Mouse (Mus musculus) kidney, postnatal 4 days (tissue): ENCODE data around the gene Arhgap20.

ENCODE experiments used
- DNase-seq, 2 experiments: peaks; one replicate each; pipeline ENCODE4 v3.0.0; 2021; ENCODE audit warnings: mixed read lengths in 2 of 2

Arhgap20 gene

DNA sequence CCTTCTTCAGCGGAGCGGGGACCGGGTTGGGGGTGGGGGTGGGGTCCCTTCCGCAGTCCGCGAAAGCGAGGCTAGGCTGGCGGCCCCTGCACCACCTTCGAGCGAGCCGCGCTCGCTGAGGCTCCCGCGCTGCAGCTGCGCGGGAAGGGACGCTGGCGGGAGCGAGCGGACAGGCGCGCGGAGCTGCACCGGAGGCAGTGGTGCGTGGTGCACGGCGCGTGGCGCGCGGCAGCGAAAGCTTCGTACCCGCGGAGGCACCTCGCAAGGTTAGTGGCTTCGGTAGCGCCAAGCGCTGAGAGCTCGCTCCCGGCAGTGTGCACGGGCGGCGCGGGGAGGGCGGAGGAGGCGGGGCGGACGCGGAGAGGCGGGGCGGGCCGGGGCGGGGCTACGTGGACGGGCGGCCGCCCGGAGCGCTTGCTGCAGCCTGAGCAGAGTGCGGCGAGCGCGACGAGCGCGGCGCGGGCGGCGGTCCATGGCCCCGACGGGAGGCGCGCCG, at the start of gene Arhgap20:
Gene Arhgap20 (plus strand): TSS at position 417 of the 496 bp plus-strand sequence.
- DNase-seq: peak; percentile 84 to 87

GRCm38 (mm10) chr9:51718793-51719192, 46.3 kb upstream of the Arhgap20 start:
- no peak for DNase-seq

- peak; percentile 20 to 29 for DNase-seq
Observed at GRCm38 (mm10) chr9:51727960-51728359, 37.2 kb upstream of the Arhgap20 start.

- no peak for DNase-seq
Observed at GRCm38 (mm10) chr9:51735180-51736034, 29.7 kb upstream of the Arhgap20 start.

DNA sequence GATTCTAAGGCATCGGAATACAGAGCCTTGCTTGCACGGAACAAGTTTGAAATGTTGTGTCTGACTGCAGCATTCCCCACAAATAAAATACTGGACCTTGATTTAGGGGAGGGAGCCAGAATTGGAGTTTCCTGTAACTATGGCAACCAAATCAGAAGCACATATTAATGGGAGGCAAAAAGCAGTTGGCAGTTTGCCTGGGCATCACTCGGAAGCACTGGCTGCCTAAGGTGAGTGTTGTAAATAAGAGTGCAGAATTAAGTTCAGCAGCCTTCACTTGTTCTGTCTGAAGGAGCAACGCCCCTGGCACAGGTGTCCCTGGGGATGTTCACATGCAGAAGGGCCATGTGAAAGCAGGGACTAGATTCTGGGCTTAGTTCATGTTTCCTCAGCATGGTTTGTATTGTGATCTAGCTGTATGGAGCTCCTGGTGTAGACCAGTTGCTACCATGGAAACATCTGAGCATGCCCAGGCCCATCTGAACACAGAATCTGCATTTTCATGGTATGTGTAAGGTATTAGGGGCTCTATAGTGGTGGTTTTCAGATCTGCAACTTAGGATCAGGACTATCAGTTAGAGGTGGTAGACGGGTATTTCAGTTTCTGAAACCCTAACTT, 28.3 kb upstream of the Arhgap20 start:
- DNase-seq: peak in 1 of 2 experiments; percentile 2

DNA sequence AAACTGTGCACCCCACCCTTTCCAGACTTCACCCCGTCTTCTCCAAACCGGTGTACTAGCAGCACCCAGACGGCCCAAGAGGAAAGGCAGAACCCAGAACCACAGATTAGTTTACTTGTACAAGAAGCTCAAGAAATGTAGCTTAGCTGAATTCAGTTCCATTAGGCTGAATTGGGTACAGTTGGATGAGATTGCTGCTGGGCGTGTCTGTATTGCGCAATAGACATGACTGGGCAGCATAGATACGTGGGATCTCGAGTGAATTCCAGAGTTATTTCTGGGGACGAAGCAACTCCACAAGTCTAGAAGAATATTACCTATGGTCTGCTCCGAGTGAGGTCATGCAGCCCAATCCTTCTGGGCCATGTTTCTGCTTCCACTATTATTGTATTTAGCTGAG, 26.8 kb upstream of the Arhgap20 start:
- DNase-seq: no peak

- DNase-seq: no peak
Observed at GRCm38 (mm10) chr9:51739826-51740225, 25.3 kb upstream of the Arhgap20 start.

DNA sequence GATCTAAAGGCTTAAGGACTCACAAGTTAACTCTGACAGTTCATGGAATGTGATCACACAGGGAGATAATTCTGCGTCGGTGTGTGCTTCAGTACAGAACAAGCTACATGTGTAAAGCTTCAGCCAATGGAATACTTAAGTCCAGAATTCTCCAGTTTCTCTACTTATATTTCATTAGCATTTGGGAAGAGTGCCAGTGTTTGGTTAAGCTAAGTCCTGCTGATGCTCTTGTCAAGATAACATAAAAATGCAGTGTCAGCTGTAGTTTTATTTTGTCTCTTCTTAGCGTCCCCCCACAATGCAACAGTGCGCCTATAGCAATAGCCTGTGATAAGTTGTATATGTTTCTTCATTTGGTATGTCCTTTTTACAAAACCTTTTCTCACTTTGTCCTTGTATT, 15.0 kb upstream of the Arhgap20 start:
- DNase-seq: no peak

DNA sequence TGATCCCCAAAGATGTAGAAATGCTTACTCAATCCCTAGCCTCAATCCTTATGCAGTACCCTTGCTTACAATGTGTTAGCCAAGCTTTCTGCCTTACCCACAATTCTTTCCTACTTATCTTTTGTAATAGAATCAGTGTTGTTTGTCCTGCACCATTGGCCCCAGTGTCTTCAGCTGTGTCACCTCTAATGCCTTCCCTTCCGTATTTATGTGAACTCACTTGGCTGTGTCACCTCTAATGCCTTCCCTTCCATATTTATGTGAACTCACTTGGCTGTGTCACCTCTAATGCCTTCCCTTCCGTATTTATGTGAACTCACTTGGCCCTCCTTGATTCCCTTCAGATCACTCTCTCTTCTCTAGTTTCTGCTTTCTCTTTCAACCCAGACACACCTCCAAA, 4.1 kb upstream of the Arhgap20 start:
- no peak for DNase-seq

DNA sequence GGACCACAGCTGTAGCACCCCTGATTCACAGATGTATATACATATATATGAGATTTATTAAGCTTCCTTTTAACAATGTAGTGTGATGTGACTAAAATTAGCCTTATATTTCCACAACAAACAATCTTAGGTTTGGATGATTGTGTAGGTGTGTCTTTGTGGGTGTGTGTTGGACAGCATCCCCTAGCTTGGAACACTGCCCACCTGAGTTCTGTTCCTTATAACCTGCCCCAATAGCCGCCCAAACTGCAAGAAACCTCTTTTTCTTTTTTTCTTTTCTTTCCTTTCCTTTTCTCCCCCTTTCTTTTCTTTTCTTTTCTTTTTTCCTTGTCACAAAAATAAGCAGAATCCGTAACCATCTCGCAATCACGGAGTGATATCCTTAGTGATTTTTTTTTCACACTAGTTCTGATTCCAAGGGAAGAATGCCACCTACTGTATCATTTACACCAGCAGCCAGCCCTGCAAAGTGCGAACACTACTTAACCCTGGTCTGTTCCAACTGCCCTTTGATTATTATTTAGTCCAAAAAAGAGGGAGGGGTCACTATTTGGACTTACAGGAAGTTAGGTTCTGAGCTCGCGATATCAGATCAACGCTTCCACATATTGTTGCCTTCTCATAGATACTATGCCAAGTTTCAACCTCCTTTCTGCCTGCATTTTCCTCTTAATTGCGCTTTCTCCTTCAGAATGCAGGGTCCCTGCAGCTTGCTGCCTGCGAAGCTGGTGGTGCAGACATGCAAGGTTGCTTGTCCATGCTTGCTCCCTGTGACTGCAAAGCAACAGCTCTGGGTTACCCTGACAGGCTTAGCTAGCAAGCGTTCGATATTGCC, 879 bp upstream of the Arhgap20 start:
- peak in 1 of 2 experiments; percentile 5 for DNase-seq

- peak in 1 of 2 experiments; percentile 19 for DNase-seq
Observed at GRCm38 (mm10) chr9:51765417-51766174, 459 bp downstream of the Arhgap20 start.

- DNase-seq: peak; percentile 35 to 43
Observed at GRCm38 (mm10) chr9:51766175-51767062, 1.3 kb downstream of the Arhgap20 start.

DNA sequence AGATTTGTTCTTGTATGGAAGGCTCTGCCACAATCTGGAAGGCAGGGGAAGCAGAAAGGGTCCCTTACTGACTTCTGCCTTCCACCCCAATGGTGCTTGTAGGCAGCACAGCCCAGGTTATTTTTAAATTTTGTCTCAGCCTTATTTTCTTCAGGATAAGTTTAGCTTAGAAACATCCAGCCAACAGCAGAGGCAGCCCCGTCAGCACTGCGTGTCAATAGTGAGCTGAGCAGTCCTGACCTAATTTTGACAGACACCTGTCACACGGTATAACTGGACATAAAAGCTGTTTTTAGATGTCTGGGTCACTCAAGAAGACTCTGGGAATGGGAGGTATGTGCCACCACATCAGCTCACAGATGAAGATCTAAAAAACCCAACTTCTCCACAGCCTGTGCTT, 9.1 kb downstream of the Arhgap20 start:
- no peak for DNase-seq

DNA sequence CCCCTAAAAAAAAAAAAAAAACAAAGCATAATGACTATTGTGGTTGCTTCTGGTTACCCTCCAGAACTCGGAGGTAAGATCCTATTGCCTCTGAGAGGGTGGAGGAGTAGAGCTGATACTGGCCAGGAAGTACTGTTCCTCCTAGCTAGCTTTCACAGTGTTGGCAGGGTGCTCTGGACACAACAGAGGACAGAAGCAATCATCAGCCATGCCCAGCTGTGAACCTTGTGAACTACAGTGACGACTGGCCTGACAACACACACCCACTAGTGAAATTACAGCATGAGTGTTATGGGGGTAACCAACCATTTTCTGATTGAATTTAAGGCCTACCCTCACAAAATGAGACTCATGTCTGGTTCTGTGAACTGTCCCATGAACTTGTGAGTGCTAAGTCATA, 11.3 kb downstream of the Arhgap20 start:
- no peak for DNase-seq

GRCm38 (mm10) chr9:51777180-51777579, 12.0 kb downstream of the Arhgap20 start:
- peak; percentile 13 to 22 for DNase-seq

DNA sequence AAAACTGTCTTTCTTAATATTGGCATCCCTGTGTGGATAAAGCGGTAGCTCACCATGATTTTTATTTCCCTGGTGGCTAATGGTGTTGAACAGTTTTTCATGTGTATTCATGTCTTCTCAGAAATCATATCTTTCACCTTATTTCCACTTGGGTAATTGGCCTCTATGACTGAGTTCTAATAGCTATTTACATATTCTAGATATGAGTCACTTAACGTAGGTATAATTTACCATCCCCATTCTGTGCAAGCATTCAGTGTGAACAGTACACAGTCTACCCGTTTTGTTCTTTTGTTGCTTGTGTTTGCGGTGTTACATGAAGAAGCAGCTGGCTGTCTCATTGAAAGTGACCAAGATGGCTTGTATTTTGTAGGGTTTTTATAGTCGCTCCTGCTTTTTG, 14.1 kb downstream of the Arhgap20 start:
- DNase-seq: no peak

- no peak for DNase-seq
Observed at GRCm38 (mm10) chr9:51781092-51781491, 16.0 kb downstream of the Arhgap20 start.

GRCm38 (mm10) chr9:51787380-51787779, 22.2 kb downstream of the Arhgap20 start:
- peak in 1 of 2 experiments; percentile 7 for DNase-seq

GRCm38 (mm10) chr9:51788466-51788865, 23.3 kb downstream of the Arhgap20 start:
- DNase-seq: no peak

GRCm38 (mm10) chr9:51795206-51795605, 30.1 kb downstream of the Arhgap20 start:
- DNase-seq: peak; percentile 21 to 48

GRCm38 (mm10) chr9:51798251-51798650, 33.1 kb downstream of the Arhgap20 start:
- DNase-seq: no peak
